Mouse (Mus musculus) hindbrain, embryonic 11.5 days (tissue): ENCODE measurements around the gene Dcaf5. TPM values are rescaled to one million over a fixed set of nuclear protein-coding genes. Genes with fewer than 3 reads are reported as not detected.

ENCODE experiments used
- ATAC-seq: fragments of 200-750 bp; cut with Nextera tagmentation; 2 replicates; pipeline ENCODE4 v1.8.0; 2017; ENCODE audit warnings: mild to moderate bottlenecking, moderate TSS enrichment, moderate library complexity; ENCODE audit not compliant: low FRiP score
- DNase-seq: peaks from one replicate; pipeline ENCODE4 v3.0.0-alpha.2; 2015; ENCODE audit warnings: low spot score
- H3K27ac ChIP-seq: fragments of 300-500 bp; sonication (generic); 2 replicates; pipeline ENCODE4 v1.5.1; 2014; ENCODE audit warnings: mild to moderate bottlenecking, low read depth, low read length
- H3K27me3 ChIP-seq: fragments of 300-500 bp; sonication (generic); 2 replicates; pipeline ENCODE4 v1.6.1; 2014; ENCODE audit warnings: mild to moderate bottlenecking, low read length, moderate library complexity, mixed read lengths; ENCODE audit not compliant: control insufficient read depth, insufficient read depth
- H3K36me3 ChIP-seq: fragments of 300-500 bp; sonication (generic); 2 replicates; pipeline ENCODE4 v1.6.1; 2014; ENCODE audit warnings: mild to moderate bottlenecking, low read length, moderate library complexity, mixed read lengths; ENCODE audit not compliant: control insufficient read depth, insufficient read depth
- H3K4me1 ChIP-seq: fragments of 300-500 bp; sonication (generic); replicated peaks from 2 replicates; pipeline ENCODE4 v1.6.1; 2014; ENCODE audit warnings: low read length, mixed read lengths; ENCODE audit not compliant: control insufficient read depth, insufficient read depth
- H3K4me2 ChIP-seq: fragments of 300-500 bp; sonication (generic); replicated peaks from 2 replicates; pipeline ENCODE4 v1.6.1; 2014; ENCODE audit warnings: mild to moderate bottlenecking, low read depth, low read length
- H3K4me3 ChIP-seq: fragments of 300-500 bp; sonication (generic); 2 replicates; pipeline ENCODE4 v1.5.1; 2014; ENCODE audit warnings: low read depth, low read length
- H3K9ac ChIP-seq: fragments of 300-500 bp; sonication (generic); 2 replicates; pipeline ENCODE4 v1.6.1; 2014; ENCODE audit warnings: low read depth, low read length
- H3K9me3 ChIP-seq: fragments of 300-500 bp; sonication (generic); 2 replicates; pipeline ENCODE4 v1.6.1; 2016; ENCODE audit warnings: low read length; ENCODE audit not compliant: control insufficient read depth
- WGBS: fragments of 180-500 bp; shearing (Covaris S2); extraction: QIAGEN DNeasy Blood & Tissue Kit; methylation state at CpG from one replicate; pipeline ENCODE4 v1.1.7; 2014; 5-methylcytosine and 5-hydroxymethylcytosine counted together
- polyA plus RNA-seq: library from polyadenylated mRNA; unstranded; fragments of >200 nt; fragmentation: Nextera tagmentation; extraction: Ambion mirVana; gene quantifications from 2 replicates; pipeline ENCODE4 v1.2.1, GENCODE M21; 2014

The Dcaf5 gene
- polyA plus RNA-seq, 1 experiment from 2014 or later, result 15.1 TPM

DNA sequence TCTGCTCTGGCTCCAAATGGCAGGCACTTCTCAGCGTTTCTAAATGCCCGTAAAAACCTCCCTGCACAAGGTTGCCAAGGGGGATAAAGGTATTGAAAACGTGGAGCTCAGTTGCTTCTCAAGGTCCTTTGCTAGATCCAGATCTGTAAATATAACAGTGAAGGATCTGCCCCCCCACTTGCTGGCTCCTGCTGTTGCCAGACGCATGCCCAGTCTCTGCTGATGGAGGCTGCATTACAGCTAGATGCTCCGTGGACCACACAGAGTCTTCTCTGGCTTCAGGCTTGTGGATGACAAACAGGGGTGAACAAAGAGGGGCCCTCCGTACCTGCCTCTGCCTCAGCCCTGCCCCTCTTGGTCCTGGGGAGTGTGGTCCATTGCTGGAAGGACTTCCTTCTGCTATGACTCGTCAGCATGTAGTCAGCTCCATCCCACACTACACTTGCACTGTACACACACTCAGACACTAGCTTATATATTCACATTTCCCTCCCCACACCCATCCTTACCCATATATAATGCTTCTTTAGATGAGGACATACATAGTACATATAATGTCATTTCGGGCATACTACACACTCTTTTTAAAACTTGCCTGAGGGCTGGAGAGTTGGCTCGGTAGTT, 135.5 kb downstream of the Dcaf5 start:
- H3K27me3 ChIP-seq, result no peaks in the 10 kb centered on the region
- no peak overlapping the region for H3K9ac ChIP-seq
- H3K4me3 ChIP-seq, result no peak overlapping the region
- H3K27ac ChIP-seq, result no peak overlapping the region
- ATAC-seq, result no peak
- no peaks in the 10 kb centered on the region for H3K9me3 ChIP-seq
- DNase-seq, result no peak
- no peak overlapping the region for H3K4me2 ChIP-seq
- H3K4me1 ChIP-seq, result no peaks in the 10 kb centered on the region
- no peaks in the 10 kb centered on the region for H3K36me3 ChIP-seq
- WGBS, result 86% methylated on average over 9 of the region's 9 CpGs

- no peaks in the 10 kb centered on the region for H3K27me3 ChIP-seq
- 84% methylated on average over 6 of the region's 6 CpGs for WGBS
- H3K27ac ChIP-seq, result no peak overlapping the region
- DNase-seq (no peak), ATAC-seq (no peak)
- no peaks in the 10 kb centered on the region for H3K9me3 ChIP-seq
- H3K4me2 ChIP-seq, result no peak overlapping the region
- no peak overlapping the region for H3K4me3 ChIP-seq
- H3K4me1 ChIP-seq, result no peaks in the 10 kb centered on the region
- H3K9ac ChIP-seq, result no peak overlapping the region
- no peaks in the 10 kb centered on the region for H3K36me3 ChIP-seq
These were observed 137.7 kb downstream of the Dcaf5 start for GRCm38 (mm10) chr12:80298714-80299113.

DNA sequence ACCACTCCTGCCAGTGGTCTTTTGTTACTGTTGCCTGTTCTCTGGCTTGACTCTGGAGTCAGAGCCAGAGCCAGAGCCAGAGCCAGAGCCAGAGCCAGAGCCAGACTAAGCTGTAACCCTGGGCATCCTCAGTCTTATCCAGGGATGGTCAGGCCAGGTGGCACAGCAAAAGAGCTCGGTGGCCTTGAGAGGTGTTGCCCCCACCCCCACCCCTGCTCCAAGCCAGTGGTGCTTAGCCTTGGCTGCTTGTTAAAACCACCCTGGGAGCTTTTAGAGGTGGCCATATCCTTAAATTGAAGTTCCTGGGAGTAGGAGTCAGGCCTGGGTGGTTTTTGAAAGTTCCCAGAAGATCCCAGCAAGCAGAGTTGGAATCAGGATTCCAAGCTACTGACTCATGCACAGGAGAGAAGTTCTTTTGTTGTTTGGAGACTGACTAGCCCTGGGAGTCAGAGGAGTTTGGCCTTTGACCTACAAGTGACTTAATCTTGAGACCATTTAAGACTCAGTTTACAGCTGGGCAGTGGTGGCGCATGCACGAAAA, 144.4 kb downstream of the Dcaf5 start:
- ATAC-seq, result no peak
- H3K9ac ChIP-seq, result no peak overlapping the region
- no peak overlapping the region for H3K27ac ChIP-seq
- no peak overlapping the region for H3K4me3 ChIP-seq
- H3K4me1 ChIP-seq, result no peaks in the 10 kb centered on the region
- H3K4me2 ChIP-seq, result no peak overlapping the region
- H3K9me3 ChIP-seq, result no peaks in the 10 kb centered on the region
- no peak for DNase-seq
- H3K36me3 ChIP-seq, result no peaks in the 10 kb centered on the region
- no peaks in the 10 kb centered on the region for H3K27me3 ChIP-seq
- WGBS, result 75% methylated on average over 3 of the region's 3 CpGs

DNA sequence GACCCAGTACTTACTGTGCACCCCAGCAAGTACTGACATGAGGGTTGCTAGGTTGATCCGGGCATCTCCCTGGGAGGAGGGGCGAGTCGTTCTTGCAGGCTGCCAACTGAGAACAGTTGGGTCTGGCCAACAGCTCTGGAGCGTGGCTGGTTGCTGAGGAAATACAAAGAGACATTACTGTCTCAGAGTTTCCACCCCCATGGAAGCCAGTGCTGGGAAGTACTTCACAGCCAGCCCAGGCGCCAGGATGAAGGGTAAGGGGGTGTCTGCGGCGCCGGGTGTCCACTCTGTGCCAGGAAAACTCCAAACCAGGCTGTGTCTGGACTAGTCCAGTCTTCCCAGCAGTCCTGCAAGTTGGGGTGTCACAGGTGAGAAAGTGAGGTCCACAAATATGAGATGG, 145.4 kb downstream of the Dcaf5 start:
- Histone ChIP-seq H3K4me3 (no peak overlapping the region), H3K27ac (no peak overlapping the region), H3K4me2 (no peak overlapping the region), H3K9ac (no peak overlapping the region), H3K36me3 (no peaks in the 10 kb centered on the region), H3K4me1 (no peaks in the 10 kb centered on the region), H3K27me3 (no peaks in the 10 kb centered on the region), H3K9me3 (no peaks in the 10 kb centered on the region)
- DNase-seq (no peak), ATAC-seq (no peak)
- 91% methylated on average over 8 of the region's 8 CpGs for WGBS

DNA sequence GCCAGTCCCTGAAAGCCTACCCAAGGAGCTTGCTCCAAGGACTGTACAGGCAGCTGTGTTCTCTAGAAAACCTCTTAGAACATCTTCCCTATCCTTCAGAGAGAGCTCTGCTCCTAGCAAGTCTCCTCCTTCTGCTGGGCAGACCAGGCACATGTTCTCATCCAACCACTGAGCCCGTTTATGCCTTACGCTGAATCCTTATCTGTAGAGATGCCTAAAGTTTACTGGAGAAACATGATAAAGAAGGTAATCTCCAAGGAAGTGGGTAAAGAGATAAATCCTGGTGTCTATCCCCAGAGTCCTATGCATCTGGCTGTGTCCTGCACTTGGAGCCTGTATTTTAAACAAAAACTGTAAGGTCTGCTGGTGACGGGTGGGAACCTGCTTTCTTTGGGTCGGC, 145.9 kb downstream of the Dcaf5 start:
- ATAC-seq, result no peak
- Histone ChIP-seq H3K9me3 (no peaks in the 10 kb centered on the region), H3K4me2 (no peak overlapping the region), H3K4me3 (no peak overlapping the region), H3K4me1 (no peaks in the 10 kb centered on the region), H3K27ac (no peak overlapping the region), H3K27me3 (no peaks in the 10 kb centered on the region), H3K36me3 (no peaks in the 10 kb centered on the region), H3K9ac (no peak overlapping the region)
- no peak for DNase-seq
- 96% methylated on average over 4 of the region's 4 CpGs for WGBS

GRCm38 (mm10) chr12:80289722-80290121, 146.7 kb downstream of the Dcaf5 start:
- Histone ChIP-seq H3K9ac (no peak overlapping the region), H3K36me3 (no peaks in the 10 kb centered on the region), H3K9me3 (no peaks in the 10 kb centered on the region), H3K4me1 (no peaks in the 10 kb centered on the region), H3K4me3 (no peak overlapping the region), H3K27ac (no peak overlapping the region), H3K27me3 (no peaks in the 10 kb centered on the region), H3K4me2 (no peak overlapping the region)
- no peak for DNase-seq
- ATAC-seq, result no peak
- 78% methylated on average over 3 of the region's 3 CpGs for WGBS

DNA sequence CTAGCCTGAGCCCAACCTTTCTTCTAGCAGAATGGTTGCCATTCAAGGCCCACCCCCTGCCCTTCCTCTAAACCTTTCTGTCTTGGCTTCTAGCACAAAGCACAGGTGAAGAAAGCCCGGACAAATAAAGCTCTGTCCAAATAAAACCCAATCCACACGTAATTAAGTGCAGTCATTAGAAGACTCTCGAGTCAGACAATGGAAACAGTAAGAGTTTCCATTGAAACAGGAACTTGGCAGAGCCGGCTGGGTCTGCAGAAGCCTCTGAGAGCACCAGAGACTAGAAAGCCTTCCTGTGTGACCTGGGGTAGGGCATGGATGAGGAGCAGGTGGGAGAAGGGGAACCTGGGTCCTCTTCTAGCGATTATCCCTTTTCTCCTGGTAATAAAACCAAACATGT, 150.5 kb downstream of the Dcaf5 start:
- no peak for ATAC-seq
- no peak overlapping the region for H3K27ac ChIP-seq
- H3K36me3 ChIP-seq, result no peaks in the 10 kb centered on the region
- WGBS, result 73% methylated on average over 5 of the region's 5 CpGs
- H3K27me3 ChIP-seq, result no peaks in the 10 kb centered on the region
- H3K4me1 ChIP-seq, result no peaks in the 10 kb centered on the region
- no peak for DNase-seq
- no peak overlapping the region for H3K4me3 ChIP-seq
- H3K4me2 ChIP-seq, result no peak overlapping the region
- H3K9ac ChIP-seq, result no peak overlapping the region
- H3K9me3 ChIP-seq, result no peaks in the 10 kb centered on the region

Other genes starting within 250 kb of the Dcaf5 start
- 19.1 and 23.4 TPM in 2 replicates for gene Actn1, start 176.2 kb downstream of the Dcaf5 start, polyA plus RNA-seq
- 41.3 and 46.3 TPM in 2 replicates for gene Exd2, start 26.5 kb upstream of the Dcaf5 start, polyA plus RNA-seq
- gene Galnt16, start 81.7 kb upstream of the Dcaf5 start, polyA plus RNA-seq, result 8.6 and 9.1 TPM in 2 replicates
- gene Slc39a9, start 207.3 kb upstream of the Dcaf5 start, polyA plus RNA-seq, result 24.9 and 25.6 TPM in 2 replicates
- 322 and 356 TPM in 2 replicates for gene Erh, start 207.7 kb upstream of the Dcaf5 start, polyA plus RNA-seq